Mouse (Mus musculus): ENCODE data around the gene Klhl11. TPM values are rescaled to one million over a fixed set of nuclear protein-coding genes. Genes with fewer than 3 reads are reported as not detected.

Gene Klhl11
- polyA plus RNA-seq, 1 experiment: 8.0 TPM

GRCm38 (mm10) chr11:100457711-100458110, 14.8 kb downstream of the Klhl11 start:
- H3K4me3 ChIP-seq (ENCODE audit: control insufficient read depth, insufficient read depth, low read length): no peak overlapping the region
- no peaks in the 10 kb centered on the region for H3K27me3 ChIP-seq (ENCODE audit: control insufficient read depth, insufficient read depth, low read length)
- WGBS: 95% methylated on average over 5 of the region's 5 CpGs
- DNase-seq: no peak
- no peak overlapping the region for H3K27ac ChIP-seq (ENCODE audit: control insufficient read depth, insufficient read depth, low read length)
- H3K36me3 ChIP-seq (ENCODE audit: control insufficient read depth, insufficient read depth, low read length): peaks cover 10% of the 10 kb centered on the region
- H3K4me1 ChIP-seq (replicated peaks; ENCODE audit: control insufficient read depth, insufficient read depth, low read length): no peaks in the 10 kb centered on the region
- TF ChIP-seq CTCF (IDR thresholded peaks at IDR 0.05; ENCODE audit: borderline replicate concordance, control insufficient read depth, extremely low read depth, insufficient read depth, low read length, poor library complexity) (no peak), POLR2A (IDR thresholded peaks at IDR 0.05; ENCODE audit: control insufficient read depth, extremely low read depth, insufficient read depth, low read length, poor library complexity) (no peak)

GRCm38 (mm10) chr11:100457247-100457646, 15.3 kb downstream of the Klhl11 start:
- TF ChIP-seq CTCF (IDR thresholded peaks at IDR 0.05; ENCODE audit: borderline replicate concordance, control insufficient read depth, extremely low read depth, insufficient read depth, low read length, poor library complexity): no peak
- TF ChIP-seq POLR2A (IDR thresholded peaks at IDR 0.05; ENCODE audit: control insufficient read depth, extremely low read depth, insufficient read depth, low read length, poor library complexity): no peak
- DNase-seq: no peak
- WGBS: 69% methylated on average over 4 of the region's 4 CpGs
- Histone ChIP-seq H3K4me3 (ENCODE audit: control insufficient read depth, insufficient read depth, low read length) (no peak overlapping the region), H3K4me1 (replicated peaks; ENCODE audit: control insufficient read depth, insufficient read depth, low read length) (no peaks in the 10 kb centered on the region), H3K27ac (ENCODE audit: control insufficient read depth, insufficient read depth, low read length) (no peak overlapping the region), H3K27me3 (ENCODE audit: control insufficient read depth, insufficient read depth, low read length) (no peaks in the 10 kb centered on the region), H3K36me3 (ENCODE audit: control insufficient read depth, insufficient read depth, low read length) (peaks cover 5% of the 10 kb centered on the region; the same call in 1 of the 2 replicates)

- Histone ChIP-seq H3K27ac (ENCODE audit: control insufficient read depth, insufficient read depth, low read length) (no peak overlapping the region), H3K4me3 (ENCODE audit: control insufficient read depth, insufficient read depth, low read length) (no peak overlapping the region), H3K27me3 (ENCODE audit: control insufficient read depth, insufficient read depth, low read length) (no peaks in the 10 kb centered on the region), H3K36me3 (ENCODE audit: control insufficient read depth, insufficient read depth, low read length) (peaks cover 3% of the 10 kb centered on the region; the same call in 1 of the 2 replicates), H3K4me1 (replicated peaks; ENCODE audit: control insufficient read depth, insufficient read depth, low read length) (peaks cover 9% of the 10 kb centered on the region)
- no peak for DNase-seq
- WGBS: 90% methylated on average over 6 of the region's 6 CpGs
- TF ChIP-seq POLR2A (IDR thresholded peaks at IDR 0.05; ENCODE audit: control insufficient read depth, extremely low read depth, insufficient read depth, low read length, poor library complexity) (no peak), CTCF (IDR thresholded peaks at IDR 0.05; ENCODE audit: borderline replicate concordance, control insufficient read depth, extremely low read depth, insufficient read depth, low read length, poor library complexity) (no peak)
These were observed 29.9 kb downstream of the Klhl11 start for GRCm38 (mm10) chr11:100442625-100443024.

GRCm38 (mm10) chr11:100441797-100442196, 30.7 kb downstream of the Klhl11 start, which contains the start of the genes Nt5c3b and Klhl10:
TSS of gene Nt5c3b (minus strand) at chr11:100441808.
TSS of gene Klhl10 (plus strand) at chr11:100441917.
- WGBS: 93% methylated on average over 8 of the region's 8 CpGs
- Histone ChIP-seq H3K27me3 (ENCODE audit: control insufficient read depth, insufficient read depth, low read length) (no peaks in the 10 kb centered on the region), H3K36me3 (ENCODE audit: control insufficient read depth, insufficient read depth, low read length) (peaks cover 9% of the 10 kb centered on the region; the same call in 1 of the 2 replicates), H3K27ac (ENCODE audit: control insufficient read depth, insufficient read depth, low read length) (peak within 1 kb of the TSS; percentile 69), H3K4me1 (replicated peaks; ENCODE audit: control insufficient read depth, insufficient read depth, low read length) (peaks cover 9% of the 10 kb centered on the region), H3K4me3 (ENCODE audit: control insufficient read depth, insufficient read depth, low read length) (peak within 1 kb of the TSS; percentile 80)
- TF ChIP-seq CTCF (IDR thresholded peaks at IDR 0.05; ENCODE audit: borderline replicate concordance, control insufficient read depth, extremely low read depth, insufficient read depth, low read length, poor library complexity) (no peak), POLR2A (IDR thresholded peaks at IDR 0.05; ENCODE audit: control insufficient read depth, extremely low read depth, insufficient read depth, low read length, poor library complexity) (no peak)
- no peak for DNase-seq

GRCm38 (mm10) chr11:100440691-100441522, 31.6 kb downstream of the Klhl11 start:
- Histone ChIP-seq H3K4me1 (replicated peaks; ENCODE audit: control insufficient read depth, insufficient read depth, low read length) (peaks cover 9% of the 10 kb centered on the region), H3K27ac (ENCODE audit: control insufficient read depth, insufficient read depth, low read length) (peak overlapping the region; percentile 69), H3K36me3 (ENCODE audit: control insufficient read depth, insufficient read depth, low read length) (peaks cover 17% of the 10 kb centered on the region; the same call in 1 of the 2 replicates), H3K27me3 (ENCODE audit: control insufficient read depth, insufficient read depth, low read length) (no peaks in the 10 kb centered on the region), H3K4me3 (ENCODE audit: control insufficient read depth, insufficient read depth, low read length) (peak overlapping the region; percentile 80)
- 2% methylated on average over 51 of the region's 52 CpGs for WGBS
- TF ChIP-seq CTCF (IDR thresholded peaks at IDR 0.05; ENCODE audit: borderline replicate concordance, control insufficient read depth, extremely low read depth, insufficient read depth, low read length, poor library complexity) (peak; percentile 40; the same call in 1 of the 2 replicates), POLR2A (IDR thresholded peaks at IDR 0.05; ENCODE audit: control insufficient read depth, extremely low read depth, insufficient read depth, low read length, poor library complexity) (peak; percentile 93)
- peak; percentile 89 for DNase-seq

GRCm38 (mm10) chr11:100437901-100438300, 34.6 kb downstream of the Klhl11 start:
- TF ChIP-seq CTCF (IDR thresholded peaks at IDR 0.05; ENCODE audit: borderline replicate concordance, control insufficient read depth, extremely low read depth, insufficient read depth, low read length, poor library complexity): no peak
- TF ChIP-seq POLR2A (IDR thresholded peaks at IDR 0.05; ENCODE audit: control insufficient read depth, extremely low read depth, insufficient read depth, low read length, poor library complexity): no peak
- no peak overlapping the region for H3K27ac ChIP-seq (ENCODE audit: control insufficient read depth, insufficient read depth, low read length)
- H3K27me3 ChIP-seq (ENCODE audit: control insufficient read depth, insufficient read depth, low read length): no peaks in the 10 kb centered on the region
- H3K4me1 ChIP-seq (replicated peaks; ENCODE audit: control insufficient read depth, insufficient read depth, low read length): peaks cover 9% of the 10 kb centered on the region
- no peak for DNase-seq
- no peak overlapping the region for H3K4me3 ChIP-seq (ENCODE audit: control insufficient read depth, insufficient read depth, low read length)
- peaks cover 26% of the 10 kb centered on the region; the same call in 1 of the 2 replicates for H3K36me3 ChIP-seq (ENCODE audit: control insufficient read depth, insufficient read depth, low read length)
- 94% methylated on average over 1 of the region's 1 CpGs for WGBS
